Mouse (Mus musculus) liver, adult (tissue): Measurements from ENCODE around the gene Ddias.

Experiments
- GATA4 ChIP-seq: IDR thresholded peaks from 2 replicates; pipeline ENCODE4 v1.6.1; 2014; ENCODE audit warnings: mild to moderate bottlenecking, low read length; ENCODE audit not compliant: insufficient replicate concordance

Ddias gene

GRCm38 (mm10) chr7:92876538-92876937 is 2.5 kb upstream of the Ddias start:
- no peak for TF ChIP-seq GATA4

GRCm38 (mm10) chr7:92876066-92876465 is 2.0 kb upstream of the Ddias start:
- TF ChIP-seq GATA4 = no peak

GRCm38 (mm10) chr7:92874761-92875408 is 838 bp upstream of the Ddias start:
- TF ChIP-seq GATA4 = peak; percentile 77

GRCm38 (mm10) chr7:92871596-92871995 is 2.5 kb downstream of the Ddias start:
- TF ChIP-seq GATA4 = no peak

GRCm38 (mm10) chr7:92870161-92870560 is 3.9 kb downstream of the Ddias start:
- no peak for TF ChIP-seq GATA4

GRCm38 (mm10) chr7:92866526-92866925 is 7.5 kb downstream of the Ddias start:
- no peak for TF ChIP-seq GATA4

GRCm38 (mm10) chr7:92848246-92848645 is 25.8 kb downstream of the Ddias start:
- TF ChIP-seq GATA4 = no peak

- TF ChIP-seq GATA4 = no peak
Measured at GRCm38 (mm10) chr7:92842254-92842653, 31.8 kb downstream of the Ddias start.

GRCm38 (mm10) chr7:92837907-92838306 is 36.1 kb downstream of the Ddias start:
- no peak for TF ChIP-seq GATA4

- TF ChIP-seq GATA4 = no peak
Measured at GRCm38 (mm10) chr7:92837226-92837625, 36.8 kb downstream of the Ddias start.

- TF ChIP-seq GATA4 = no peak
Measured at GRCm38 (mm10) chr7:92836447-92836846, 37.6 kb downstream of the Ddias start.

GRCm38 (mm10) chr7:92834391-92834790 is 39.7 kb downstream of the Ddias start:
- TF ChIP-seq GATA4 = peak; percentile 31; the same call in 1 of the 2 replicates

- no peak for TF ChIP-seq GATA4
Measured at GRCm38 (mm10) chr7:92832395-92832794, 41.7 kb downstream of the Ddias start.

GRCm38 (mm10) chr7:92827981-92828380 is 46.1 kb downstream of the Ddias start:
- TF ChIP-seq GATA4 = no peak

GRCm38 (mm10) chr7:92826248-92826647 is 47.8 kb downstream of the Ddias start:
- no peak for TF ChIP-seq GATA4

GRCm38 (mm10) chr7:92822409-92823101 is 51.5 kb downstream of the Ddias start:
- TF ChIP-seq GATA4 = no peak

- no peak for TF ChIP-seq GATA4
Measured at GRCm38 (mm10) chr7:92821871-92822270, 52.2 kb downstream of the Ddias start.
